Mouse (Mus musculus): Measurements from ENCODE around the gene Gm44965. TPM values are rescaled to one million over a fixed set of nuclear protein-coding genes. Genes with fewer than 3 reads are reported as not detected.

Gm44965 gene
- not detected in 2 replicates for polyA plus RNA-seq (2015; fragmentation: Nextera tagmentation; extraction: Ambion mirVana)

DNA sequence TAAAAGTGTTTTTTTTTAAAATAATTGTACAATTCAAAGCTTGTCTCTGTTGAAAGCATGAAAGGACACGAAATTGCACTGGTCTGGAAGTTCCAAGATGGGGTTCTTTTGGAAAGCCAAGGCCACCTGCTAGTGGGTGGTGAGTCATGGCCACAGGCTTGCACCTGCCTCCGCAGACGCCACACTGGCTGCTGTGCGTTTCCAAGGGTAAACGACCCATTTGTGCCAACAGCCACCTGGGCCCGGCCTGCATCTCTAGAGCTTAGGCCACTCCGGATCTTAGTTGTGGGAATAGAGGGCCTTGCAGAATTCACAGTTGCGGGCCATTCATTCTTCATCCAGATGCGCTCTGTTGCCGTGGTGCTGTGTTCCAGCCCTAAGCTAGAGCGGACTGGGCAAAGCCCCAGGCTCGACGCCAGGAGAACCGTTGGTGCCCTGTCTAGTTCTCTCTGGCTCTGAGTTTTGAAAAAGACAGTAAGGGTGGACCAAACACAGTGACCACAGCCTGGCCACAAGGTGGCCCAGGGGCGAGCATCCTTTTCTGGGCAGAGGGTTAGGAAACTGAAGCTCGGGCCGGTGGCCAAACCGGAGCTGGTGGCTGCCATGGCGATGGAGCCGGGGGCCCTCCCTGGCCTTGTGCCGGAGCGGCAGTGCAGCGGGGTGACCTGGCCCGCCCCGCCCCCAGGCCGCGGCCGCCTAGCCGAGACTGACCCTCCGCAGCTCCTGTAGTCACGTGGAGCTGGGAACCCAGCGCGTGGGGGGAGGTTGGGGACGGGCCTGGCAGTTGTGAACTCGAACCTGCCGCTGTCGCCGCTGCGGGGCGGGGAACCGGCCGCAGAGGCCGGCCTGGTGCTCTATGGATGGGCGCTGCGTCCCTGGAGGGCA is at the start of gene Gm44965, which contains the start of gene Repin1:
TSS of gene Gm44965 (plus strand) at position 784 of the 885 bp plus-strand sequence.
TSS of gene Repin1 (plus strand) at position 726 of the 885 bp plus-strand sequence.
- Histone ChIP-seq H3K4me2 (peak within 1 kb of the TSS; percentile 81), H3K9ac (peak within 1 kb of the TSS; percentile 82), H3K27ac (peak within 1 kb of the TSS; percentile 94), H3K4me1 (peaks cover 40% of the 10 kb centered on the region), H3K9me3 (replicated peaks) (peaks cover 29% of the 10 kb centered on the region), H3K27me3 (no peaks in the 10 kb centered on the region), H3K4me3 (replicated peaks) (peak within 1 kb of the TSS; percentile 81), H3K36me3 (peaks cover 34% of the 10 kb centered on the region)
- ATAC-seq (replicated peaks; ENCODE audit: low FRiP score) = peak; percentile 93
- WGBS = 7% methylated on average over 45 of the region's 45 CpGs

DNA sequence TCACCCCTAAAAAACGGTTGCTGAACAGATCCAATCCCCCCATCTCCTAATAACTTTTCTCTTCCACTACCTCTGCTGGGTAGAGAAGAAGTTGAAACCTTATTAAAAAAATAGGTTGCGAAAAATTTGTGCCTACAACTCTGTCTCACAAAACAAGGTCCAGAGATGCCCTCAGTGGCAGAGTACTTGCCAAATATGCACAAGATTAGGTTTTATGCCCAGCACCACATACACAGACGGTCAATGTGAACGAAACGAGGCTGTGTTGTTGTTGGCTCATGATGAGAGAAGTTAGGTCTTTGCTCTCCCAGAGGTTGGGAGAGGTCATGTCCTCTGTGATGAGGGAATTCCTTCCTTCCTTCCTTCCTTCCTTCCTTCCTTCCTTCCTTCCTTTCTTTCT is 48.5 kb upstream of the Gm44965 start:
- no peak overlapping the region for H3K9ac ChIP-seq
- no peaks in the 10 kb centered on the region for H3K9me3 ChIP-seq (replicated peaks)
- H3K4me3 ChIP-seq (replicated peaks) = no peak overlapping the region
- no peak for ATAC-seq (replicated peaks; ENCODE audit: low FRiP score)
- no peak overlapping the region for H3K4me2 ChIP-seq
- H3K36me3 ChIP-seq = no peaks in the 10 kb centered on the region
- 63% methylated on average over 5 of the region's 5 CpGs for WGBS
- H3K4me1 ChIP-seq = peaks cover 15% of the 10 kb centered on the region
- H3K27ac ChIP-seq = no peak overlapping the region
- no peaks in the 10 kb centered on the region for H3K27me3 ChIP-seq

DNA sequence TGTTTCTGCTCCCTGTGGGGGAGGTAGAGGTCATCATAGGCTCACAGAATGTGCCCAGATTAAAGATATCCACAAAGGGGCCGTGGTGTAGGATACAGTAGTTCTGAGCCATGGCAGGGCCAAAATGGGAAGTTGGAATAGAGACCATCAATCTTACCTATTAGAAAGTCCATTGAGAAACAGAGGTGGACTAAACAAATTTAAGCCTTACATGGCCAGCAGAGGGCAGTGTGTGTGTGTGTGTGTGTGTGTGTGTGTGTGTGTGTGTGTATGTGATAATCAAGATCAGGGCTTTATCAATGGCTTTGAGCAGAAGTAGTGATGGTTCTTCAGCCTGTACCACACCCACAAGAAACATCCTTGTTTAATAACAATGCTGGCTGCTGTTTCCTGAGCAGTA is 47.5 kb upstream of the Gm44965 start:
- ATAC-seq (replicated peaks; ENCODE audit: low FRiP score) = no peak
- Histone ChIP-seq H3K36me3 (no peaks in the 10 kb centered on the region), H3K4me3 (replicated peaks) (no peak overlapping the region), H3K27me3 (no peaks in the 10 kb centered on the region), H3K9me3 (replicated peaks) (no peaks in the 10 kb centered on the region), H3K4me2 (no peak overlapping the region), H3K27ac (no peak overlapping the region), H3K9ac (no peak overlapping the region), H3K4me1 (peaks cover 13% of the 10 kb centered on the region)
- 54% methylated on average over 1 of the region's 1 CpGs for WGBS

DNA sequence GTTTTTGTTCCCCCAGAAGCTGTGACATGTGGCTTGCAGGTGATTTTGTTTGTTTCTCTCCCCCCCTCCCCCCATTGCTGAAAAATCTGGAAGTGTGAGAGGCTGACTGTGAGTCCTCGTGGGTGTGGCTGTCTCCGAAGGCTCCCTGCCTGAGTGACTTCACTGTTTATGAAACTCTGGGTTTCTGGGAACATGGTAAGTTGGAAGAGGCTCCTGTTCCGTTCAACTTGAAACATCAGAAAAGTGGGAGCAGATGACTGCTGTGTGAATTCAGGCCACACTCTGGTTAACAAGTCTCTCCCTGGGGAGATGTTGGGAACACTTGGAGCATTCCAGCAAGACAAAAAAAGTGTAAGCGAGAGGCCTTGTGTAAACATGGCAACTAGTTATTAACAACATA is 46.9 kb upstream of the Gm44965 start:
- H3K4me1 ChIP-seq = peaks cover 7% of the 10 kb centered on the region
- H3K9me3 ChIP-seq (replicated peaks) = no peaks in the 10 kb centered on the region
- H3K27me3 ChIP-seq = no peaks in the 10 kb centered on the region
- no peaks in the 10 kb centered on the region for H3K36me3 ChIP-seq
- no peak overlapping the region for H3K9ac ChIP-seq
- no peak overlapping the region for H3K4me2 ChIP-seq
- ATAC-seq (replicated peaks; ENCODE audit: low FRiP score) = no peak
- WGBS = 50% methylated on average over 4 of the region's 4 CpGs
- H3K4me3 ChIP-seq (replicated peaks) = no peak overlapping the region
- no peak overlapping the region for H3K27ac ChIP-seq

DNA sequence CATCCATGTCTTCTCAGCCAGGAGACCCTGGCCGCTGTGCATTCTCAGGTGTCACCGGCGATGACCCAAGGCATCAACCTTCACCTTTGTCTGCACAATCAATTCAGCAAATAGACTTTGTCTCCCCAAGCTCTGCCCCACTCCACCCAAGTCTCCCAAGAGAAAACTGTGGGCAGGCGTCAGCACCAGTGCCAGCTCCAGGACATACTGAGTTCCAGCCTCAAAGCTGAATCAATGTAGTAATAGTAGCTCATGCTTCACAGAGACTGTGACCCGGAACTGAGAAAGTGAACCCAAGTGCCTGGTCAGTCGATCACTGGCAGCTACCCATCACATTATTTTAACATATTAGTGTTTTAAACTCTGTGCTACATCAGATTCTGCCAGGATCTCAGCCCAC is 45.4 kb upstream of the Gm44965 start:
- no peaks in the 10 kb centered on the region for H3K27me3 ChIP-seq
- no peak overlapping the region for H3K27ac ChIP-seq
- H3K4me1 ChIP-seq = no peaks in the 10 kb centered on the region
- H3K9me3 ChIP-seq (replicated peaks) = no peaks in the 10 kb centered on the region
- H3K4me3 ChIP-seq (replicated peaks) = no peak overlapping the region
- H3K36me3 ChIP-seq = no peaks in the 10 kb centered on the region
- no peak for ATAC-seq (replicated peaks; ENCODE audit: low FRiP score)
- H3K9ac ChIP-seq = no peak overlapping the region
- WGBS = 76% methylated on average over 6 of the region's 6 CpGs
- no peak overlapping the region for H3K4me2 ChIP-seq

DNA sequence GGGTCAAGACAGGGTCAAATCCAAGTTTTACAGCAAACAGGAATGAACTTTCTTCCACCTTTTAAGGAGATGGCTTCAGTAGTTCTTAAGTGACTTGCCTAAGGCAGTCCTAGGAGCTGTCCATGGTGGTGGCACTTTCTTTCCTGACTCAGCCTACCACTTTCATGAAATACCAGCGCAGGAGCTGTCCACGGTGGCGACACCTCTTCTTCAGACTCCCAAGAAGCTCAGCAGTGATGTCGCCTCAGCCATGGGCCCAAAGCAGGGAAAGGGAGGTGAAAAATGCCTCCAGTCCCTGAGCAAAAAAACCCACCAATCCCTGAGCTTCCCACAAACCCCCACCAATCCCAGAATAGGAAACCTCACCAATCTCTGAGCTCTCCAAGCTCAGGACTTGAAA is 40.8 kb upstream of the Gm44965 start:
- no peak for ATAC-seq (replicated peaks; ENCODE audit: low FRiP score)
- Histone ChIP-seq H3K4me3 (replicated peaks) (no peak overlapping the region), H3K4me2 (no peak overlapping the region), H3K9me3 (replicated peaks) (no peaks in the 10 kb centered on the region), H3K27me3 (no peaks in the 10 kb centered on the region), H3K4me1 (peaks cover 15% of the 10 kb centered on the region), H3K27ac (no peak overlapping the region), H3K9ac (no peak overlapping the region), H3K36me3 (no peaks in the 10 kb centered on the region)
- WGBS = 66% methylated on average over 4 of the region's 4 CpGs

DNA sequence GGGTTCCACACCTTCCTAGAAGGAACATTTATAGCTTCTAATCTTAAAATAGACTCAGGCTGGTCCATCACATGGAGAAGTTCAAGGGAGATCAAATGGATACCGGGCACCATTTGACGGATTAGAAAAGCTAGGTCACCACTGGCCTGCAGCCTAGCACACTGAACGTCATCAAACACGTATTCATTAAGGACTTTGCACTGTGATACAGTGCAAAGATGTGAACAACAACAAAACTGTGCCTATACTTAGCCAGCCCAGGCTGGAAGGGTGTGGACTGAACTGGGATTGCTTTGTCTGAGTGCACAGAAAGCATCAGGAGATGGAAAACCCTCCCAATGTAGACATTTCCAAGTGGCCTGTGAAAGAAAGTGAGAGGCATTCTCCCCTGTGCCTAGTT is 39.9 kb upstream of the Gm44965 start:
- 87% methylated on average over 4 of the region's 4 CpGs for WGBS
- no peak for ATAC-seq (replicated peaks; ENCODE audit: low FRiP score)
- Histone ChIP-seq H3K27ac (peak overlapping the region; percentile 97), H3K4me3 (replicated peaks) (peak overlapping the region; percentile 45), H3K27me3 (no peaks in the 10 kb centered on the region), H3K4me1 (peaks cover 15% of the 10 kb centered on the region), H3K36me3 (no peaks in the 10 kb centered on the region), H3K9ac (peak overlapping the region; percentile 36), H3K4me2 (peak overlapping the region; percentile 70), H3K9me3 (replicated peaks) (no peaks in the 10 kb centered on the region)

DNA sequence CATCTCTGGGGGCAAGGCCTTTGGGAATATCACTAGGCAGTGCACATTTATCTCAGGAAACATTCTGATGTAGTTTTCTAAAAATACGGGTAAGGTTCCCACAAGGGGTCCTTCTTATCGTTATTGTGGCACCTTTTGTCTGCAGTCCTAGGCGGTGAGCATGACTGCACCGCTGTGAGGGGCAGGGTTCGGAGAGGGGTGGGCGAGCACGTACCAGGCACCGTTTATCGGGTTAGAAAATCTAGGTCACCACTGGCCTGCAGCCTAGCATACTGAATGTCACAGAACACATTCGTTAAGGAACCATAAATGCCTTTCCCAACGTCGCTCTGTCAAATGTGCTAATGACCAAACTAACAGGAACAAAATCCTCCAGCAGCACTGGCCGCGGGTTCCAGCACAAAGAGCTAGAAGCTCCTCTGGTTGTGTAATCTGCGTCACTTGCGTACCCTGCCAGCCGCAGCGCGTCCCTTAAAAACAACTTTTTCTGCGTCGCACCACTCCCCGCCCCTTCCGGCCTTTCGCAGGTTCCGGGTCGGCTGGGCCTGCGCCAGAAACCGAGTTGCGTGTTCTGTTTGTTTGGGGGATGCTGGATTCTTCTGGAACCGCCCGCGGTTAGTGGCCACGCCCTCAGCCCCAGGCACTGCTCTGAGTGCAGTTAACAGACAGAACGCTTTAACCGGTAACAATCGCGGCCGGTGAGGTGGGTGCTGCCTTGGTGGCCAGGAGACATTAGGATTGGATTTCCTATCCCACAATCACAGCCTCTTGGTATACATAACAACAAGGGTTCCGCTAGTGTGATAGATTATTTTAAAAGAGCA is 39.2 kb upstream of the Gm44965 start, which contains the start of gene Lrrc61:
TSS of gene Lrrc61 (plus strand) at position 517 of the 824 bp plus-strand sequence.
- Histone ChIP-seq H3K27ac (peak within 1 kb of the TSS; percentile 97), H3K36me3 (no peaks in the 10 kb centered on the region), H3K27me3 (no peaks in the 10 kb centered on the region), H3K9ac (peak within 1 kb of the TSS; percentile 36), H3K4me3 (replicated peaks) (peak within 1 kb of the TSS; percentile 45), H3K4me2 (peak within 1 kb of the TSS; percentile 70), H3K4me1 (peaks cover 15% of the 10 kb centered on the region), H3K9me3 (replicated peaks) (no peaks in the 10 kb centered on the region)
- 1% methylated on average over 39 of the region's 39 CpGs for WGBS
- ATAC-seq (replicated peaks; ENCODE audit: low FRiP score) = peak; percentile 94

DNA sequence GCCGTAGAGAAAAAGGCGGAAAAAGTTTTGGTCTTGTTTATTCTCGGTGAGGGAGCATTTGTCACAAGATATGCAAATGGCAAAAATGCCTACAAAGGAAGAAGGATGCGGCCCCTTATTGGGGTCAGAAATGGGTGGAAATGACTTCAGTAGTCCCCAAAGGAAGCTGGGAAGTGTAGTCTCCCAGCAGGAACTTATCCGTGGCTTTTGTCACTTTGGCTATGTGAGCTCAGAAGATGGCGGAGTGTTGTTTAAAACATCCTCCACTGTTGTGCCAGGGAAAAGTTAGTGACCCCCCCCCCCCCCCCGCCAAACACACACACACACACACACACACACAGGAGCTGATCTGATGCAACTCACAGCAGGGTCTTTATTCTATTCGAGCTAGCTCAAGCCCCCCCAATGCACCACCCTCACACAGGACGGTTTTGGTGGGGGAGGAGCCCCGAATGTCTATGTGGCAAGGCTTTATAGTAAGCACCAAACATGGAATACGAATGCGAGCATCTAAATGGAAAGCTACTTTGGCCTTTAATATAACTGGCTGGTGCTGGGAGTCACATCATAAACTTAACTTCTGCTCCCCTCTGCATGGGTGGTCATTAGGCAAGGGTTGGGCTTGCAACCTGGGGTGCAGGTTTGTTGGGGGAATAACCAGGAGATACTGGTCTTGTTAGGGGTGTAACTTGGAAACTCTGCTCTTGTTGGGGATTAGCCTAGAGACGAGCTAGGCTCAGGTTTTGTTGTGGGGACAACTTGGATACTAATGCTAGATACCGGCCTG is 38.4 kb upstream of the Gm44965 start:
- no peaks in the 10 kb centered on the region for H3K27me3 ChIP-seq
- H3K4me1 ChIP-seq = peaks cover 15% of the 10 kb centered on the region
- H3K9me3 ChIP-seq (replicated peaks) = no peaks in the 10 kb centered on the region
- WGBS = 31% methylated on average over 14 of the region's 14 CpGs
- H3K4me3 ChIP-seq (replicated peaks) = peak overlapping the region; percentile 45
- peak overlapping the region; percentile 70 for H3K4me2 ChIP-seq
- H3K27ac ChIP-seq = peak overlapping the region; percentile 97
- ATAC-seq (replicated peaks; ENCODE audit: low FRiP score) = peak; percentile 85
- peak overlapping the region; percentile 36 for H3K9ac ChIP-seq
- H3K36me3 ChIP-seq = no peaks in the 10 kb centered on the region

DNA sequence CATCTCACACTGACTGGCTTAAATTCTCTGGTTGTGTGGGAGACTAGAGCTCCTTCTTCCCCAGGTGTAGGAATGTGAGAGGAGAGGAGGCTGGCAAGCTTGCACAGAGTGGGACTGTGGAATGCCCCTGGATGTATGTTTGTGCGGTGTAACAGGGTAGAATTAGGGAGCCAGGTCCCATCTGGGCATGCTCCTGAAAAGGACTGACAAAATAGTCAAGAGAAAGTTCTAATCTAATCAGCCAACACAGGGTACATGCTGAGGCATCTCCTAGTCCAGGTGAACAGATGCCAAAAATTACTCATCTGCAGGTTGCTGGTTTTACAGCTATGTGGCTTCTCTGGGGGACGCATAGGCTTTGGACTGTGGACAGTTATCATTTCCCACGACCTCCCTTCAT is 37.8 kb upstream of the Gm44965 start:
- 89% methylated on average over 3 of the region's 3 CpGs for WGBS
- no peak for ATAC-seq (replicated peaks; ENCODE audit: low FRiP score)
- peaks cover 15% of the 10 kb centered on the region for H3K4me1 ChIP-seq
- H3K27ac ChIP-seq = 0 out of 2 replicates have a peak overlapping the region, but pooled peaks have one; percentile 97
- no peaks in the 10 kb centered on the region for H3K9me3 ChIP-seq (replicated peaks)
- no peaks in the 10 kb centered on the region for H3K36me3 ChIP-seq
- H3K4me2 ChIP-seq = no peak overlapping the region; the same call in 1 of the 2 replicates
- no peak overlapping the region for H3K4me3 ChIP-seq (replicated peaks)
- H3K27me3 ChIP-seq = no peaks in the 10 kb centered on the region
- H3K9ac ChIP-seq = no peak overlapping the region

DNA sequence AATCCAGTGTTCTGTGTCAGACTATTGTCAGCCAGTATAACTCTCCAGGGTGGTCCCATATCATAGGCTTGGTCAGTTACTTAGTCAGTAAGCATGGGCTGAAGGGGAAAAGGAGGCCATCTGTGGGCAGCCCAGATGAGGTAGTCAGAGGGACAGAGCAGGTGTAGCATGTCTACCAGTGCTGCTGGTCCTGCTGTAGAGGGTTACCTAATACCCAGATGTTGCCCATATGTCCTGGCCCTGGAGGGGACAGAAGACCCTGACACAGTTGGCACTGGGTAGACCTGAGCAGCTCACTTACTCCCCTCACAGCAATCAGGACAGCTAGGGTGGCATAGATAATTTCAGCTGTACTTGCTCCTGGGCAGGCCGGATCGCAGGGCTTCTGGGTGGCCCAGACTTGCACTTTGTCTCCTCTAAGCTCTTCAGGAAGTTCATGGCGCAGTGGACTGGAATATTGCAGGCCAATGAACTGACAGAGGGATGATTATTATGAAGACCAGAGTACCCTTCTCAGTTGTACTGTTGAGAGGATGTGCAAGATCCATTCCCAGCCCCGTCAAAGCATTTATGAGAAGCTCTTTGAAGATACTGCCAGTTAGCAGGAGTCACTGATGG is 27.9 kb upstream of the Gm44965 start:
- Histone ChIP-seq H3K36me3 (peaks cover 6% of the 10 kb centered on the region), H3K4me3 (replicated peaks) (no peak overlapping the region), H3K9ac (no peak overlapping the region), H3K4me2 (no peak overlapping the region), H3K27ac (peak overlapping the region; percentile 67; the same call in 1 of the 2 replicates), H3K4me1 (peaks cover 34% of the 10 kb centered on the region), H3K27me3 (no peaks in the 10 kb centered on the region), H3K9me3 (replicated peaks) (no peaks in the 10 kb centered on the region)
- WGBS = 82% methylated on average over 4 of the region's 4 CpGs
- ATAC-seq (replicated peaks; ENCODE audit: low FRiP score) = no peak

Measured in kidney, embryonic 15.5 days (tissue).